Mouse (Mus musculus): ENCODE results near the gene Krt7. TPM values are rescaled to one million over a fixed set of nuclear protein-coding genes. Genes with fewer than 3 reads are reported as not detected.

The Krt7 gene
- total RNA-seq, 2 experiments from 2014 or later, result not detected

- DNase-seq, result no peak
Measured at GRCm38 (mm10) chr15:101447444-101447843, 36.6 kb downstream of the Krt7 start, which contains the start of gene Krt88. TSS of gene Krt88 (plus strand) at chr15:101447744.

- peak; percentile 65 to 75 for DNase-seq
Measured at GRCm38 (mm10) chr15:101453093-101453736, 42.4 kb downstream of the Krt7 start.

- DNase-seq, result no peak
Measured at GRCm38 (mm10) chr15:101454774-101455173, 43.9 kb downstream of the Krt7 start.

- DNase-seq, result no peak
Measured at GRCm38 (mm10) chr15:101455292-101455691, 44.4 kb downstream of the Krt7 start.

GRCm38 (mm10) chr15:101455891-101456290 is 45.0 kb downstream of the Krt7 start:
- DNase-seq, result no peak

- DNase-seq, result no peak
Measured at GRCm38 (mm10) chr15:101458361-101458930, 47.6 kb downstream of the Krt7 start.

GRCm38 (mm10) chr15:101459283-101459682 is 48.4 kb downstream of the Krt7 start:
- no peak for DNase-seq

GRCm38 (mm10) chr15:101463651-101464050 is 52.8 kb downstream of the Krt7 start, which contains the start of gene Krt81:
TSS of gene Krt81 (minus strand) at chr15:101463751.
- DNase-seq, result no peak

- DNase-seq, result no peak
Measured at GRCm38 (mm10) chr15:101469093-101469492, 58.2 kb downstream of the Krt7 start.

- DNase-seq, result no peak
Measured at GRCm38 (mm10) chr15:101472952-101473528, 62.2 kb downstream of the Krt7 start, which contains the start of gene Krt86. TSS of gene Krt86 (plus strand) at chr15:101473478.

- peak; percentile 30 to 43 for DNase-seq
Measured at GRCm38 (mm10) chr15:101479007-101479665, 68.3 kb downstream of the Krt7 start.

- no peak for DNase-seq
Measured at GRCm38 (mm10) chr15:101479666-101480060, 68.8 kb downstream of the Krt7 start.

Small RNA genes lying within 50 kb of the gene (microRNA-seq; reads per million reads assigned to microRNA genes)
- 0.85 to 1.8 reads per million in 2 experiments for gene Mir1941

Other genes with a start within 250 kb of the Krt7 start
- gene Acvr1b, start 237.0 kb upstream of the Krt7 start, total RNA-seq (2021), result 10 to 100 TPM; 85.2 to 88.5 TPM
- gene Grasp, start 186.9 kb upstream of the Krt7 start, total RNA-seq (2021), result 10 to 100 TPM; 68.7 to 70.3 TPM
- 10 to 100 TPM; 53.8 to 63.8 TPM for gene Nr4a1, start 156.8 kb upstream of the Krt7 start, total RNA-seq (2021)
- 10 to 100 TPM; 48.8 to 49.5 TPM for gene Atg101, start 126.8 kb upstream of the Krt7 start, total RNA-seq (2021)
- under 1 TPM; 0.20 to 0.30 TPM for gene 6030408B16Rik, start 117.8 kb upstream of the Krt7 start, total RNA-seq (2021)
- under 1 TPM in 1 of 2 experiments, not detected in 1; 0.46 TPM for gene Krt80, start 40.9 kb upstream of the Krt7 start, total RNA-seq (2021)
- under 1 TPM; 0.48 to 0.77 TPM for gene Krt87, start 27.8 kb downstream of the Krt7 start, total RNA-seq (2021)
- gene Krt88, start 36.7 kb downstream of the Krt7 start, total RNA-seq (2021), result not detected
- gene Krt81, start 52.7 kb downstream of the Krt7 start, total RNA-seq (2021), result not detected
- not detected for gene Krt86, start 62.4 kb downstream of the Krt7 start, total RNA-seq (2021)
- not detected for gene Krt83, start 80.5 kb downstream of the Krt7 start, total RNA-seq (2021)
- not detected for gene Gm49425, start 106.2 kb downstream of the Krt7 start, total RNA-seq (2021)
- not detected for gene Krt84, start 121.8 kb downstream of the Krt7 start, total RNA-seq (2021)
- gene Krt82, start 139.6 kb downstream of the Krt7 start, total RNA-seq (2021), result not detected
- not detected for gene Krt90, start 151.9 kb downstream of the Krt7 start, total RNA-seq (2021)
- not detected for gene Krt75, start 162.9 kb downstream of the Krt7 start, total RNA-seq (2021)
- not detected for gene Gm5414, start 217.1 kb downstream of the Krt7 start, total RNA-seq (2021)
- not detected for gene Gm5478, start 236.3 kb downstream of the Krt7 start, total RNA-seq (2021)

All from layer of hippocampus, postnatal 36 days (tissue).